Mouse (Mus musculus) neural tube, embryonic 11.5 days (tissue): ENCODE measurements around the gene Musk. TPM values are rescaled to one million over a fixed set of nuclear protein-coding genes. Genes with fewer than 3 reads are reported as not detected.

Experiments used
- ATAC-seq: fragments of 200-750 bp; cut with Nextera tagmentation; 2 replicates; pipeline ENCODE4 v1.8.0; 2017; ENCODE audit warnings: moderate number of reproducible peaks, mild to moderate bottlenecking, moderate TSS enrichment, moderate library complexity; ENCODE audit not compliant: insufficient read depth, low FRiP score, low TSS enrichment
- DNase-seq: peaks from one replicate; pipeline ENCODE4 v3.0.0-alpha.2; 2015; ENCODE audit warnings: low spot score
- H3K27ac ChIP-seq: fragments of 300-500 bp; sonication (generic); 2 replicates; pipeline ENCODE4 v1.5.1; 2014; ENCODE audit warnings: low read depth, mild to moderate bottlenecking, low read length
- H3K27me3 ChIP-seq: fragments of 300-500 bp; sonication (generic); 2 replicates; pipeline ENCODE4 v1.6.1; 2014; ENCODE audit warnings: mild to moderate bottlenecking, low read length, mixed read lengths; ENCODE audit not compliant: control insufficient read depth, insufficient read depth
- H3K36me3 ChIP-seq: fragments of 300-500 bp; sonication (generic); 2 replicates; pipeline ENCODE4 v1.6.1; 2014; ENCODE audit warnings: mild to moderate bottlenecking, low read length, moderate library complexity, mixed read lengths; ENCODE audit not compliant: control insufficient read depth, insufficient read depth
- H3K4me1 ChIP-seq: fragments of 300-500 bp; sonication (generic); 2 replicates; pipeline ENCODE4 v1.6.1; 2014; ENCODE audit warnings: low read length, mixed read lengths; ENCODE audit not compliant: control insufficient read depth, insufficient read depth
- H3K4me2 ChIP-seq: fragments of 300-500 bp; sonication (generic); 2 replicates; pipeline ENCODE4 v1.6.1; 2014; ENCODE audit warnings: low read depth, mild to moderate bottlenecking, moderate library complexity
- H3K4me3 ChIP-seq: fragments of 300-500 bp; sonication (generic); 2 replicates; pipeline ENCODE4 v1.5.1; 2014; ENCODE audit warnings: low read depth, low read length
- H3K9ac ChIP-seq: fragments of 300-500 bp; sonication (generic); 2 replicates; pipeline ENCODE4 v1.6.1; 2014; ENCODE audit warnings: mild to moderate bottlenecking, low read length
- H3K9me3 ChIP-seq: fragments of 300-500 bp; sonication (generic); 2 replicates; pipeline ENCODE4 v1.6.1; 2016; ENCODE audit warnings: low read length; ENCODE audit not compliant: control insufficient read depth
- WGBS: fragments of 180-500 bp; shearing (Covaris S2); extraction: QIAGEN DNeasy Blood & Tissue Kit; methylation state at CpG from one replicate; pipeline ENCODE4 v1.1.7; 2014; 5-methylcytosine and 5-hydroxymethylcytosine counted together
- polyA plus RNA-seq: library from polyadenylated mRNA; unstranded; fragments of >200 nt; fragmentation: Nextera tagmentation; extraction: Ambion mirVana; gene quantifications from 2 replicates; pipeline ENCODE4 v1.2.1, GENCODE M21; 2014

Gene Musk
- polyA plus RNA-seq, 1 experiment from 2014 or later, result 1.3 TPM

DNA sequence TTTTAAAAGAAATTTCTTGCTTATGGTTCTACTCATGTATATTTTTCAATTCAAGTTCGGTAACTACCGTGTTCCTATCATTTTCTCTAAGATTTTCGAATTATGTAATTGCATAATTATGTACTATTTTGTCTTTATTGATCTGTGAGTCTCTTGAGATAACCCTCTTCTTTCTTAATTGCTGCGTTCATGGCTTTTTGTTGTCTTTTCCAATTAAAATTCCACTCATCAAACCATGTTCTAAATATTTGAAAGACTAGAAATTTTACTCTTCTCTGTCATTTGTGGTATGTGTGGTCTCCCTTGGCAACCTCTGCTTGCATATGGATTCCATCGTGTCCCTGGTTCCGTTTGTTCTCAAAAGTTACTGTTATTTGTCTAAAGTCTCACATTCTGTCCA lies 79.6 kb downstream of the Musk start:
- Histone ChIP-seq H3K9me3 (no peaks in the 10 kb centered on the region), H3K4me3 (no peak overlapping the region), H3K9ac (no peak overlapping the region), H3K27ac (no peak overlapping the region), H3K4me1 (no peaks in the 10 kb centered on the region), H3K27me3 (no peaks in the 10 kb centered on the region), H3K36me3 (no peaks in the 10 kb centered on the region), H3K4me2 (no peak overlapping the region)
- DNase-seq, result no peak
- ATAC-seq, result no peak
- WGBS, result 90% methylated on average over 6 of the region's 6 CpGs

- WGBS, result 87% methylated on average over 1 of the region's 1 CpGs
- H3K36me3 ChIP-seq, result no peaks in the 10 kb centered on the region
- no peak overlapping the region for H3K27ac ChIP-seq
- H3K4me1 ChIP-seq, result no peaks in the 10 kb centered on the region
- no peaks in the 10 kb centered on the region for H3K27me3 ChIP-seq
- ATAC-seq (no peak), DNase-seq (no peak)
- no peak overlapping the region for H3K4me2 ChIP-seq
- H3K9me3 ChIP-seq, result no peaks in the 10 kb centered on the region
- no peak overlapping the region for H3K4me3 ChIP-seq
- H3K9ac ChIP-seq, result no peak overlapping the region
These were observed 85.3 kb downstream of the Musk start for GRCm38 (mm10) chr4:58371106-58371505.

DNA sequence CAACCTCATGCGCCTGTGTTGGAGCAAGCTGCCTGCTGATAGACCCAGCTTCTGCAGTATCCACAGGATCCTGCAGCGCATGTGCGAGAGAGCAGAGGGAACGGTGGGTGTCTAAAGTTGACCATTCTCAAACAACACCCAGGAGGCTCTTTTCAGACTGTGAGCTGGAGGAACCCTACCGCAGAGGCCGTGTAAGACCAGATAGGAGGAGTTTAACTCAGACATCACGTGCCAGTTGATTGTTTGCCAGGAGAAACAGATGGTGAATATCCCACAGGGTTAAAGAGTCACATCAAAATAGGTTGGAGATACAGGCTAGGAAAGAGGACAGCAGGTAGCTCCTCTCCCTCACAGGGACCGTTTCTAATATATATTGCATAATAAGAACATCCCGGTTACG lies 87.8 kb downstream of the Musk start:
- Histone ChIP-seq H3K9me3 (no peaks in the 10 kb centered on the region), H3K36me3 (no peaks in the 10 kb centered on the region), H3K4me1 (no peaks in the 10 kb centered on the region), H3K9ac (no peak overlapping the region), H3K4me3 (no peak overlapping the region), H3K27me3 (no peaks in the 10 kb centered on the region), H3K27ac (no peak overlapping the region), H3K4me2 (no peak overlapping the region)
- no peak for DNase-seq
- 91% methylated on average over 10 of the region's 10 CpGs for WGBS
- no peak for ATAC-seq

DNA sequence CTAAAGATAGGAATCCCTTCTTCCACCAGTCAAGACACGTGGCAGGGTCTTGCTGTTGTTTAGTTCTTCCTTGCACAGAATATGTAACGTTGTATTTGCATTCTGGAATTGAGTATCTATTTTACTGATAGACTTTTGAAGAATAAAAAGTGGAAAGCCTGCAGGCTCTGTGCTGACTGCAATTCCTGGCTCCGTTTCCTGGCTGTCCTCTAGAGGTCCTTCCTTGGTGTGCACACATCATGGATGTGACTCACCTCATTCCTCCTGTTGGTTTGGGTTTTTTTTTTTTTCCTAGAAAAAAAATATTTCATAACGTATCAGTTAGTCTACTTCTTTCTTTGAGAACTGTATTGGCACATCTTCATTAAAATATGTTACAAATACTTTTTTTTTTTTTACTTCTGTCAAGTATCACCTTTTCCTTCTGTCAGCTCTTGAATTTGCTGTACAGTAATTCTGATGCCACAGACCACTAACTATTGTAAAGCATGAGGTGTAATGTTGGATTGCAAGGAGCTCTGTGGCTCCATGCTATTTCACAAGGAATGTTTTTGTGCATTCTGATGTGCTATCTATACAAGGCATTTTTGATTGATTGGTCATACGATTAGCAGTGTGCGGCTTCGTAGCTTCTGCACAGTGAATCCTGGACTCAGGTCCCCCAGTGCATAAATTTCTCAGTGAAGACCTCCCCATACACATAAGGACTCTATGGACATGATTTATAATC lies 88.5 kb downstream of the Musk start:
- ATAC-seq, result no peak
- Histone ChIP-seq H3K27me3 (no peaks in the 10 kb centered on the region), H3K27ac (no peak overlapping the region), H3K9ac (no peak overlapping the region), H3K36me3 (no peaks in the 10 kb centered on the region), H3K9me3 (no peaks in the 10 kb centered on the region), H3K4me1 (no peaks in the 10 kb centered on the region), H3K4me3 (no peak overlapping the region), H3K4me2 (no peak overlapping the region)
- 82% methylated on average over 7 of the region's 7 CpGs for WGBS
- no peak for DNase-seq

DNA sequence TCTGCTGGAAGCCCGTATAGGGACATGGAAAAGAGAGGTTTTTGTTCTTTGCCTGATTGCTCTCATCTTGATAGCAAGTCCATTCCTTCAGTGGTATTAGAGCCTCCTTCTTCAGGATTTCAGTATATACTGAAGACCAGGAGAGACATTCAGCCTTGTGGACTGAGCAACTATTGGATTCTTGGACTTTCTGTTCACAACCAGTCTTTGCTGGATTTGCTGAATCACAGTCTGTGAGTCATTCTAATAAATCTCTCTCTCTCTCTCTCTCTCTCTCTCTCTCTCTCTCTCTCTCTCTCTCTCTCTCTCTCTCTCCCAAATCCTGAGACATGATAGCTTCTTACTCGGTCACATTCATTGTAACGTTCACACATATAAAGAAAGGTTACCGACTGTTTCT lies 93.4 kb downstream of the Musk start:
- no peaks in the 10 kb centered on the region for H3K9me3 ChIP-seq
- 94% methylated on average over 4 of the region's 4 CpGs for WGBS

GRCm38 (mm10) chr4:58400861-58401341 lies 115.1 kb downstream of the Musk start:
- no peak for ATAC-seq
- Histone ChIP-seq H3K4me1 (no peaks in the 10 kb centered on the region), H3K27ac (no peak overlapping the region), H3K36me3 (no peaks in the 10 kb centered on the region), H3K27me3 (no peaks in the 10 kb centered on the region), H3K9me3 (no peaks in the 10 kb centered on the region), H3K4me2 (no peak overlapping the region), H3K4me3 (no peak overlapping the region), H3K9ac (no peak overlapping the region)
- 92% methylated on average over 12 of the region's 12 CpGs for WGBS
- no peak for DNase-seq

More for the DNA sequence above, 93.4 kb downstream of the Musk start:
- Histone ChIP-seq H3K4me3 (no peak overlapping the region), H3K27me3 (no peaks in the 10 kb centered on the region), H3K4me2 (no peak overlapping the region), H3K27ac (no peak overlapping the region), H3K4me1 (no peaks in the 10 kb centered on the region), H3K36me3 (no peaks in the 10 kb centered on the region), H3K9ac (no peak overlapping the region)
- DNase-seq (no peak), ATAC-seq (no peak)

- Histone ChIP-seq H3K36me3 (no peaks in the 10 kb centered on the region), H3K27me3 (no peaks in the 10 kb centered on the region), H3K9me3 (no peaks in the 10 kb centered on the region), H3K4me3 (no peak overlapping the region), H3K4me2 (no peak overlapping the region), H3K27ac (no peak overlapping the region), H3K9ac (no peak overlapping the region), H3K4me1 (no peaks in the 10 kb centered on the region)
- DNase-seq (no peak), ATAC-seq (no peak)
- WGBS, result 89% methylated on average over 4 of the region's 4 CpGs
These were observed 116.3 kb downstream of the Musk start for GRCm38 (mm10) chr4:58401973-58402501.

- WGBS, result 69% methylated on average over 13 of the region's 13 CpGs
- Histone ChIP-seq H3K4me3 (no peak overlapping the region), H3K9ac (no peak overlapping the region), H3K9me3 (no peaks in the 10 kb centered on the region), H3K27ac (no peak overlapping the region), H3K4me2 (no peak overlapping the region), H3K27me3 (no peaks in the 10 kb centered on the region), H3K36me3 (no peaks in the 10 kb centered on the region), H3K4me1 (no peaks in the 10 kb centered on the region)
- DNase-seq (no peak), ATAC-seq (no peak)
These were observed 127.7 kb downstream of the Musk start for GRCm38 (mm10) chr4:58413188-58414185.
